Mouse (Mus musculus) embryonic facial prominence, embryonic 14.5 days (tissue): ENCODE measurements at regions not wholly inside any gene's neighbourhood (a gene's known extent, or its start where the extent isn't known, plus 50 kb on each side); places are given as distances from the start of the nearest gene placed in this dataset.
A peak's percentile ranks its signal among the peaks of the same experiment; 100 is the strongest.

Experiments used
- ATAC-seq: fragments of 200-750 bp; cut with Nextera tagmentation; 2 replicates; pipeline ENCODE4 v1.8.0; 2017; ENCODE audit warnings: low read depth, moderate number of reproducible peaks, moderate TSS enrichment
- DNase-seq: peaks from one replicate; pipeline ENCODE4 v3.0.0-alpha.2; 2015; ENCODE audit warnings: low spot score
- H3K27ac ChIP-seq: fragments of 300-500 bp; sonication (generic); replicated peaks from 2 replicates; pipeline ENCODE4 v1.5.1; 2014; ENCODE audit warnings: low read depth, mild to moderate bottlenecking, low read length, moderate library complexity
- H3K27me3 ChIP-seq: fragments of 300-500 bp; sonication (generic); replicated peaks from 2 replicates; pipeline ENCODE4 v1.6.1; 2014; ENCODE audit warnings: low read length; ENCODE audit not compliant: control insufficient read depth, insufficient read depth
- H3K36me3 ChIP-seq: fragments of 300-500 bp; sonication (generic); 2 replicates; pipeline ENCODE4 v1.6.1; 2014; ENCODE audit warnings: low read length, mixed read lengths; ENCODE audit not compliant: control insufficient read depth, insufficient read depth
- H3K4me1 ChIP-seq: fragments of 300-500 bp; sonication (generic); 2 replicates; pipeline ENCODE4 v1.6.1; 2014; ENCODE audit warnings: antibody characterized with exemption, low read length; ENCODE audit not compliant: control insufficient read depth, insufficient read depth
- H3K4me2 ChIP-seq: fragments of 300-500 bp; sonication (generic); 2 replicates; pipeline ENCODE4 v1.6.1; 2014; ENCODE audit warnings: low read depth, mild to moderate bottlenecking, low read length, moderate library complexity, mixed read lengths
- H3K4me3 ChIP-seq: fragments of 300-500 bp; sonication (generic); 2 replicates; pipeline ENCODE4 v1.5.1; 2014; ENCODE audit warnings: low read depth, mild to moderate bottlenecking, low read length
- H3K9ac ChIP-seq: fragments of 300-500 bp; sonication (generic); 2 replicates; pipeline ENCODE4 v1.6.1; 2014; ENCODE audit warnings: low read depth, mild to moderate bottlenecking, low read length, moderate library complexity, mixed read lengths
- H3K9me3 ChIP-seq: fragments of 300-500 bp; sonication (generic); 2 replicates; pipeline ENCODE4 v1.6.1; 2016; ENCODE audit warnings: low read length; ENCODE audit not compliant: control insufficient read depth
- WGBS: fragments of 180-500 bp; shearing (Covaris S2); extraction: QIAGEN DNeasy Blood & Tissue Kit; methylation state at CpG from one replicate; pipeline ENCODE4 v1.1.7; 2014; 5-methylcytosine and 5-hydroxymethylcytosine counted together

- no peak overlapping the region for H3K27ac ChIP-seq
- H3K9me3 ChIP-seq, result no peaks in the 10 kb centered on the region
- no peak overlapping the region for H3K9ac ChIP-seq
- no peaks in the 10 kb centered on the region for H3K36me3 ChIP-seq
- H3K4me2 ChIP-seq, result no peak overlapping the region
- H3K4me1 ChIP-seq, result no peaks in the 10 kb centered on the region
- no peaks in the 10 kb centered on the region for H3K27me3 ChIP-seq
- 48% methylated on average over 4 of the region's 4 CpGs for WGBS
- no peak overlapping the region for H3K4me3 ChIP-seq
- no peak for ATAC-seq
- DNase-seq, result peak; percentile 16
These were observed 556.2 kb upstream of the Ddx18 start for GRCm38 (mm10) chr1:122123954-122124353.

- DNase-seq (no peak), ATAC-seq (no peak)
- H3K36me3 ChIP-seq, result no peaks in the 10 kb centered on the region
- no peak overlapping the region for H3K9ac ChIP-seq
- 47% methylated on average over 2 of the region's 2 CpGs for WGBS
- H3K9me3 ChIP-seq, result no peaks in the 10 kb centered on the region
- no peak overlapping the region for H3K4me2 ChIP-seq
- no peak overlapping the region for H3K4me3 ChIP-seq
- H3K27ac ChIP-seq, result no peak overlapping the region
- no peaks in the 10 kb centered on the region for H3K4me1 ChIP-seq
- no peaks in the 10 kb centered on the region for H3K27me3 ChIP-seq
These were observed 527.9 kb upstream of the Ddx18 start for GRCm38 (mm10) chr1:122095726-122096125.

- Histone ChIP-seq H3K27ac (no peak overlapping the region), H3K9me3 (no peaks in the 10 kb centered on the region), H3K27me3 (no peaks in the 10 kb centered on the region), H3K36me3 (no peaks in the 10 kb centered on the region), H3K4me2 (no peak overlapping the region), H3K9ac (no peak overlapping the region), H3K4me3 (no peak overlapping the region), H3K4me1 (no peaks in the 10 kb centered on the region)
- DNase-seq, result no peak
- WGBS, result 86% methylated on average over 5 of the region's 5 CpGs
- no peak for ATAC-seq
These were observed 514.7 kb upstream of the Ddx18 start for GRCm38 (mm10) chr1:122082481-122082880.

- Histone ChIP-seq H3K4me1 (no peaks in the 10 kb centered on the region), H3K27ac (no peak overlapping the region), H3K9me3 (no peaks in the 10 kb centered on the region), H3K4me3 (no peak overlapping the region), H3K4me2 (no peak overlapping the region), H3K36me3 (no peaks in the 10 kb centered on the region), H3K27me3 (no peaks in the 10 kb centered on the region), H3K9ac (no peak overlapping the region)
- no peak for DNase-seq
- WGBS, result 59% methylated on average over 5 of the region's 5 CpGs
- no peak for ATAC-seq
These were observed 508.3 kb upstream of the Ddx18 start for GRCm38 (mm10) chr1:122076085-122076484.

- Histone ChIP-seq H3K27ac (no peak overlapping the region), H3K9me3 (no peaks in the 10 kb centered on the region), H3K4me1 (no peaks in the 10 kb centered on the region), H3K9ac (no peak overlapping the region), H3K4me3 (no peak overlapping the region), H3K36me3 (no peaks in the 10 kb centered on the region), H3K27me3 (no peaks in the 10 kb centered on the region), H3K4me2 (no peak overlapping the region)
- no peak for DNase-seq
- no peak for ATAC-seq
- 78% methylated on average over 1 of the region's 1 CpGs for WGBS
These were observed 487.4 kb upstream of the Ddx18 start for GRCm38 (mm10) chr1:122055146-122055545.

- H3K9me3 ChIP-seq, result no peaks in the 10 kb centered on the region
- no peak for ATAC-seq
- 50% methylated on average over 2 of the region's 2 CpGs for WGBS
- DNase-seq, result no peak
- H3K4me1 ChIP-seq, result no peaks in the 10 kb centered on the region
- no peak overlapping the region for H3K27ac ChIP-seq
- H3K36me3 ChIP-seq, result no peaks in the 10 kb centered on the region
- no peaks in the 10 kb centered on the region for H3K27me3 ChIP-seq
- H3K4me2 ChIP-seq, result no peak overlapping the region
- H3K9ac ChIP-seq, result no peak overlapping the region
- no peak overlapping the region for H3K4me3 ChIP-seq
These were observed 480.4 kb upstream of the Ddx18 start for GRCm38 (mm10) chr1:122048112-122048725.

GRCm38 (mm10) chr1:122043896-122044295, 476.1 kb upstream of the Ddx18 start:
- H3K9ac ChIP-seq, result no peak overlapping the region

GRCm38 (mm10) chr1:122043114-122043513, 475.3 kb upstream of the Ddx18 start:
- no peaks in the 10 kb centered on the region for H3K4me1 ChIP-seq
- H3K27me3 ChIP-seq, result no peaks in the 10 kb centered on the region
- no peak overlapping the region for H3K4me2 ChIP-seq
- 53% methylated on average over 5 of the region's 5 CpGs for WGBS
- ATAC-seq (no peak), DNase-seq (no peak)
- no peak overlapping the region for H3K27ac ChIP-seq
- H3K9ac ChIP-seq, result no peak overlapping the region
- no peak overlapping the region for H3K4me3 ChIP-seq
- no peaks in the 10 kb centered on the region for H3K9me3 ChIP-seq
- no peaks in the 10 kb centered on the region for H3K36me3 ChIP-seq

More at GRCm38 (mm10) chr1:122043896-122044295, 476.1 kb upstream of the Ddx18 start:
- ATAC-seq, result no peak
- Histone ChIP-seq H3K4me3 (no peak overlapping the region), H3K27ac (no peak overlapping the region), H3K4me1 (no peaks in the 10 kb centered on the region), H3K36me3 (no peaks in the 10 kb centered on the region), H3K9me3 (no peaks in the 10 kb centered on the region), H3K27me3 (no peaks in the 10 kb centered on the region), H3K4me2 (no peak overlapping the region)
- 73% methylated on average over 1 of the region's 1 CpGs for WGBS
- DNase-seq, result no peak

- H3K9me3 ChIP-seq, result no peaks in the 10 kb centered on the region
- ATAC-seq (no peak), DNase-seq (no peak)
- H3K27ac ChIP-seq, result no peak overlapping the region
- no peak overlapping the region for H3K4me3 ChIP-seq
- H3K4me1 ChIP-seq, result no peaks in the 10 kb centered on the region
- no peak overlapping the region for H3K4me2 ChIP-seq
- WGBS, result 83% methylated on average over 2 of the region's 2 CpGs
- no peak overlapping the region for H3K9ac ChIP-seq
- H3K27me3 ChIP-seq, result no peaks in the 10 kb centered on the region
- no peaks in the 10 kb centered on the region for H3K36me3 ChIP-seq
These were observed 440.0 kb upstream of the Ddx18 start for GRCm38 (mm10) chr1:122007749-122008148.
